Mouse (Mus musculus): ENCODE data around the gene Smad3. TPM values are rescaled to one million over a fixed set of nuclear protein-coding genes. Genes with fewer than 3 reads are reported as not detected.

Gene Smad3
- total and polyA plus RNA-seq, 3 experiments: 7.5 to 10.2 TPM; not detected in 1

DNA sequence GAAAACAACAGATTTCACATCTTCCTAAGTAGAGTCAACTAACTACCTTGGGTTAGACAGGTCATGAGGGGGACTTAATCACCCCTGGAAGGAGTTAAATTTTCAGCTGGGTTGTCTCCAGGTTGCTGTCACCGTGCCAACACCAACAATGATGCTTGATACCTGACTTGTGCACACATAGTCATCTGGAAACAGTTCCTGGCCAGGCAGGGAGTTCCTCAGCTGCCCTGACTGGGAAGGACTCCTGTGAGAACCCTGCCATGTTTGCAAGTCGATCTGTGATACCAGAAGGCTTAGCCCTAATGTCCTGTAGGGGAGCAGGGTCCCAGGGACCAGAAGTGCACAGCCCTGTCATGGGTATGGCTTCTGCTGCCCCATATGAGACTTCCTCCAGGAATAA, 65.8 kb downstream of the Smad3 start:
- Histone ChIP-seq H3K9ac (ENCODE audit: control insufficient read depth, low read depth, low read length, poor library complexity, severe bottlenecking) (no peak overlapping the region), H3K79me2 (ENCODE audit: control insufficient read depth, insufficient read depth, low read length, poor library complexity) (no peaks in the 10 kb centered on the region), H3K27me3 (ENCODE audit: control insufficient read depth in 1 of 2, insufficient read depth in 2 of 2, low read length in 2 of 2) (no peaks in the 10 kb centered on the region), H3K27ac (ENCODE audit: control insufficient read depth, low read depth, low read length) (no peak overlapping the region), H3K4me1 (ENCODE audit: control insufficient read depth in 1 of 2, insufficient read depth in 2 of 2, low read length in 2 of 2) (peaks cover 8 to 10% of the 10 kb centered on the region in 2 experiments), H3K9me3 (replicated peaks; ENCODE audit: insufficient read depth, low read length) (no peaks in the 10 kb centered on the region), H3K4me3 (ENCODE audit: control insufficient read depth in 1 of 2, insufficient read depth in 1 of 2, low read depth in 2 of 2, low read length in 2 of 2) (no peak overlapping the region), H3K36me3 (ENCODE audit: control insufficient read depth in 1 of 2, insufficient read depth in 2 of 2, low read length in 2 of 2) (peaks cover 0 to 9% of the 10 kb centered on the region in 2 experiments; a peak in 2 of 4 replicates)
- no peak for TF ChIP-seq ZKSCAN1 (IDR thresholded peaks at IDR 0.05; ENCODE audit: low read depth, low read length)
- no peak for TF ChIP-seq GATA1 (IDR thresholded peaks at IDR 0.05; ENCODE audit: low read depth, low read length)
- no peak for TF ChIP-seq CHD1 (IDR thresholded peaks at IDR 0.05; ENCODE audit: low read depth, low read length)
- TF ChIP-seq ETS1 (IDR thresholded peaks at IDR 0.05; ENCODE audit: low read depth, low read length): no peak
- TF ChIP-seq NELFE (IDR thresholded peaks at IDR 0.05; ENCODE audit: low read depth, low read length): no peak
- no peak for TF ChIP-seq EP300 (IDR thresholded peaks at IDR 0.05; ENCODE audit: low read depth in 1 of 2, low read length in 2 of 2)
- TF ChIP-seq BHLHE40 (IDR thresholded peaks at IDR 0.05; ENCODE audit: borderline replicate concordance, low read depth, low read length): no peak
- no peak for DNase-seq (ENCODE audit: low read depth, low spot score)

DNA sequence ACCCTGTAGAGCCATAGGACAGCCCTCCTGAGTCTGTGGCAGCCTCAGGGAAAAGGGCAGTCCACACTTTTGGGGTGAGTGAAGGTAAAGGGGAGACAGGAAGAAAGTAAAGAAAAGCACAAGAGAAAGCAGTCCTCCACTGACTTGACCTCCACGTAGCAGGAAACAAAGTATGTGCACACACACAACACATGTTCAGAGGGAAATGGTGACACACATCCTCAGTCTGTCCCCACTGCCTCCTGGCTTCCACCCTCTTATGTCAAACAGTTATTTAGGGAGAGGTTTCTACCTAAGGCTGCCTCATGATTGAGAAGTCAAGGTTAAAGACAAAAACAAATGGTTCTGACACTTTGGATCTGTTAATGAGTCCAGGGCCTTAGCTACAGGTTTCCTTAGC, 67.3 kb downstream of the Smad3 start:
- DNase-seq (ENCODE audit: low read depth, low spot score): no peak
- TF ChIP-seq ZC3H11A (IDR thresholded peaks at IDR 0.05; ENCODE audit: low read depth, low read length): no peak
- TF ChIP-seq POLR2A (IDR thresholded peaks at IDR 0.05; ENCODE audit: control insufficient read depth in 1 of 2, insufficient read depth in 1 of 2, low read depth in 1 of 2, low read length in 2 of 2, poor library complexity in 1 of 2): no peak
- no peak for TF ChIP-seq ZNF384 (IDR thresholded peaks at IDR 0.05; ENCODE audit: low read depth, low read length)
- TF ChIP-seq CHD2 (IDR thresholded peaks at IDR 0.05; ENCODE audit: low read length): no peak
- no peak for TF ChIP-seq POLR2AphosphoS5 (IDR thresholded peaks at IDR 0.05; ENCODE audit: borderline replicate concordance, low read depth, low read length)
- TF ChIP-seq TBP (IDR thresholded peaks at IDR 0.05; ENCODE audit: low read depth, low read length): no peak
- TF ChIP-seq GATA1 (IDR thresholded peaks at IDR 0.05; ENCODE audit: low read depth, low read length): no peak
- TF ChIP-seq ELF1 (IDR thresholded peaks at IDR 0.05; ENCODE audit: low read depth, low read length): no peak
- no peak for TF ChIP-seq EP300 (IDR thresholded peaks at IDR 0.05; ENCODE audit: low read depth in 1 of 2, low read length in 2 of 2)
- TF ChIP-seq MEF2A (IDR thresholded peaks at IDR 0.05; ENCODE audit: extremely low read depth, insufficient replicate concordance, low read depth, low read length, poor library complexity, severe bottlenecking): no peak
- TF ChIP-seq USF1 (IDR thresholded peaks at IDR 0.05; ENCODE audit: low read depth, low read length): no peak
- no peak for TF ChIP-seq GABPA (IDR thresholded peaks at IDR 0.05; ENCODE audit: low read depth, low read length)
- no peak for TF ChIP-seq MYC (IDR thresholded peaks at IDR 0.05; ENCODE audit: low read depth, low read length)
- TF ChIP-seq JUND (IDR thresholded peaks at IDR 0.05; ENCODE audit: low read depth, low read length): no peak
- no peak for TF ChIP-seq MAFK (IDR thresholded peaks at IDR 0.05; ENCODE audit: borderline replicate concordance, low read depth, low read length)
- Histone ChIP-seq H3K9me3 (replicated peaks; ENCODE audit: insufficient read depth, low read length) (no peaks in the 10 kb centered on the region), H3K36me3 (ENCODE audit: control insufficient read depth in 1 of 2, insufficient read depth in 2 of 2, low read length in 2 of 2) (no peaks in the 10 kb centered on the region; a peak in 1 of 4 replicates), H3K27ac (ENCODE audit: control insufficient read depth, low read depth, low read length) (no peak overlapping the region), H3K27me3 (ENCODE audit: control insufficient read depth in 1 of 2, insufficient read depth in 2 of 2, low read length in 2 of 2) (no peaks in the 10 kb centered on the region), H3K9ac (ENCODE audit: control insufficient read depth, low read depth, low read length, poor library complexity, severe bottlenecking) (no peak overlapping the region), H3K4me3 (ENCODE audit: control insufficient read depth in 1 of 2, insufficient read depth in 1 of 2, low read depth in 2 of 2, low read length in 2 of 2) (no peak overlapping the region), H3K79me2 (ENCODE audit: control insufficient read depth, insufficient read depth, low read length, poor library complexity) (no peaks in the 10 kb centered on the region), H3K4me1 (ENCODE audit: control insufficient read depth in 1 of 2, insufficient read depth in 2 of 2, low read length in 2 of 2) (0 out of 4 replicates have a peak, but pooled peaks cover 0 to 3% of the 10 kb centered on the region in 2 experiments)
